Mouse (Mus musculus) thymus, postnatal 4 days (tissue): ENCODE data around the gene Amz2.

ENCODE experiments used
- DNase-seq: peaks from one replicate; pipeline ENCODE4 v3.0.0; 2021

Amz2 gene

DNA sequence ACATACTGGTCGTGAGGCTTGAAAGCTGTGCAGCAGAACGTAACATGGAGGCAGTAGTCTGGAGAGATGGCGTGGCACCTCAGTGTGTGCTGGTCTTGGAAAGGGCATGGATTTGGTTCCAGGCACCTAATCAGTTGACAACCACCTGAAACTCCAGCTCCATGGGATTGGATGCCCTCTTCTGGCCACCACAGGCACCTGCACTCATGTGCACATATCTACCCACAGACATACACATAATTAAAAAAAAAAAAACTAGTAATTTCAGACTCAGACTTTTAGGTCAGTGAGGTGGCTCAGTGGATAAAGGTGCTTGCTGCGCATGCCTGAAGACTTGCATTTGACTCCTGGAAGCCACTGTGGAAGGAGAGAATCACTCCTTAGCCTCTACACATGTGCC, 3.5 kb upstream of the Amz2 start:
- DNase-seq = no peak

DNA sequence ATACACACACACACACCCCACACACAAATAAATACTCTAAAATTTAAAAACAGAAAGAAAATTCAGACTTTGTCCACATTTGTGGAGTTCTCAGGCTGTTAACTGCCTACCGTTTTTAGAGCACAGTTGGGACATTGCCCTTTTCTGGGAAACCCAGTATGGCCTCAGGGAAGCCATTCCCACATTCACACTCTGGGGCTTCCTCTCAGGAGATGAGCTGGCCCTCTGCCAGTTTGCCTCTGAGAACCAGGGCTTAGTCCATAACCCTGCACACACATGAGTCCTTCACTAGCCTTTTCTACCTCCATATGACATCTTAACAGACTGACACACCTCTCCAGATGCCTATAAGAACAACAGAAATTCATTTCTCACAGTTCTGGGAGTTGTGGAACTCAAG, 2.5 kb upstream of the Amz2 start:
- DNase-seq = no peak

DNA sequence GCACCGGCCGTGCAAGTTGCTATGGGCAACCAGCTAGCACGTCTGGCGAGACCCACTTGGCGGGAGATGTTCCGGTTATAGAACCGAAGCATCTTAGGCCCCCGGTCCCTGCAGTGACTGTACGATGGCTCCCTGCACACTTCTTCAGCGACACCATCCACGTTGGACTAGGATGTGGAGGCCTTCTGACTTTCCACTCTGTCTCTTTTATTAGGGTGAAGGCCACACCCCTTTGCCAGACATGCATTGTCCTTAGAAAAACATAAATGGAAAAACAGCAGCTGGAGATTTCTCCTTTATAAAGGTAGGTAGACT, 483 bp downstream of the Amz2 start:
- DNase-seq = no peak

DNA sequence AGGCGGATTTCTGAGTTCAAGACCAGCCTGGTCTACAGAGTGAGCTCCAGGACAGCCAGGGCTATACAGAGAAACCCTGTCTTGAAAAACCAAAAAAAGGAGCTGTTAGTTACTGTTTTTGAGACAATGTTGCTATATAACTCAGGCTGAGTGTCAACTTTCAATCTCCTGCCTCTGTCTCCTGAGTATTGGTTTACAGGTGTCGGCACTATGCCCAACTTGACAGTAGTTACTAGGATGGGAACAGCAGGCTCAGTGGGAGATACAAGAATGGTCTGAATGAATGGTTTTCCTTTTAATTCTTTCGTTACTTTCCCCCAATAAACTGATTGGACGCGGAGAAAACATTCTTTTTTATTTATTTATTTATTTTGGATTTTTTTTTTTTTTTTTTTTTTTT, 1.6 kb downstream of the Amz2 start:
- no peak for DNase-seq

DNA sequence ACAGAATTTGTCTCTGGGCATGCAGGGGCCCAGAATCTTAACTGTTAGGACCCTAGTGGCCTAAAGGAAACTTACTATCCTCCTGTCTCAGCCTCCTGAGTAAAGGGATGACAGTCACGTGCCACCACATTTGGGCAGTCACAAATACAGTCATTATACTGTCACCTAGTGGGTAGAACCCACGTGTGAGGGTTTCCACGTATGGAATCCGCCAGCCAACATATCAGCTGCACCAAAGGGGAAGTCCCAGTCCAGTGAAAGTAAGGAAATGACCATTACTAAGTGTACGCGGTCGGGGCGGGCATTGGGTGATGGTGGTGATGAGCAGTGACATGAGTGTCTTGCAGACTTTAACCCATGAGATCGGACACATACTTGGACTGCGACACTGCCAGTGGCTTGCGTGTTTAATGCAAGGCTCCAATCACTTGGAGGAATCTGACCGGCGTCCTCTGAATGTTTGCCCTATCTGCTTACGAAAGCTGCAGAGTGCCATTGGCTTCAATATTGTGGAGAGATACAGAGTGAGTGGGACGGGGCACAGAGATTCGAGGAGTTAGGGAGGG, 8.6 kb downstream of the Amz2 start:
- DNase-seq = no peak

DNA sequence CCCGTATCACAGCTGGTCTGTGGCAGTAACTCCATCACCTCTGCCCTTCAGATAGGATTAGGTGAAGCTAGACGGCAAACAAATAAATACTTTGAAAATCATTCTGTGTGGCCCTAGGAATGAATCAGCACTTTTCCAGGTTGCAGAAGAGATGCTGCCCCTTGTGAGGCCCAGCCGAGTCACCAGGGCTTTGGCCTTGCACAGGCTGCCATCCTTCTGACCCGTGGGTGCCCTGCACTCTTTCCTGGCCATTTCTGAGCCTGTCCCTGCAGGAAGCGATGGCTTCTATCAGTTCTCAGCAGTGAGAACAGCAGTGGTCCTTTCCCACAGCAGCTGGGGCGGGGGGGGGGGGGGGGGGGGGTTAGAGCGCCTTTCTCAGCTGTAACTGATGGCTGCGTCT, 11.1 kb downstream of the Amz2 start:
- DNase-seq = no peak

DNA sequence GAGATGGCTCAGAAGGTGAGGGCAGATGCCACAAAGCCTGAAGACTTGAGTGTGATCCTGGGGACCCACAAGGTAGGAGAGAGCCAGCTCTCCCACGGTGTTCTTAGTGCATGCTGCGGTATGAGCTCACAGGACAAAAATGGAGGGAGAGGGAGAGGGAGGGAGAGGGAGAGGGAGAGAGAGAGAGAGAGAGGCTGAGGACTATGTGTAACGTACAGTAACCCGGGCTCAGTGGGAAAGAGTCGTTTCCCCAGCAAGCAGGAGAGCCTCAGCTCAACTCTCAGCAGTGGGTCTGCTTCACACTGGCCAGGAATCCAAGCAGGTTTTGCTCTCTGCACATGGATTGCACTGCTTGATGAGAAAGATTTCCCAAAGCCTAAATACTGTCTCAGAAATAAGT, 13.5 kb downstream of the Amz2 start:
- no peak for DNase-seq

DNA sequence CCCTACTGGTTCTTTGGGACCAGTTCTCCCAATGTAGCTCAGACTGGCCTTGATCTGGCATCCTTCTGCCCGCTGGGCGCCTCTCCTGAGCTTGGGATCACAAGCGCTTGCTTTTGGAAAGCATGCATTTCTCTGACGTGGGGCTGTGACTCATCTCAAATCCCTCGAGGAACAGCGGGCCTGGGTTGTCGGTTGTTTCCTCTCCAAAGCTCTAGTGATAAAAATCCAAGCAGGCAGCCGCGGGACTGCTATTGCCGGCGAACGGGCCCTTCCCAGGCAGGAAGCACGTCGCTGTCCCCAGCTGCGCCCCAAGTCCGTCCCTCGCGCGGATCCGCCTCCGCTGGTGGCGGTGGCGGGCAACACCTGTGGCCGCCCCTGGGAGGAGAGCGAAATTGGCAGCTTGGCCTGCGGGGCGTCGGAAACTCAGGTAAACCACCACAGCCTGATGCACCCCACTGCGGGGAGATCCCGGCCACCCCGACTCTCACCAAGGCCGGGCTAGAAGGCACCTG, 14.1 kb downstream of the Amz2 start:
- peak; percentile 87 for DNase-seq

DNA sequence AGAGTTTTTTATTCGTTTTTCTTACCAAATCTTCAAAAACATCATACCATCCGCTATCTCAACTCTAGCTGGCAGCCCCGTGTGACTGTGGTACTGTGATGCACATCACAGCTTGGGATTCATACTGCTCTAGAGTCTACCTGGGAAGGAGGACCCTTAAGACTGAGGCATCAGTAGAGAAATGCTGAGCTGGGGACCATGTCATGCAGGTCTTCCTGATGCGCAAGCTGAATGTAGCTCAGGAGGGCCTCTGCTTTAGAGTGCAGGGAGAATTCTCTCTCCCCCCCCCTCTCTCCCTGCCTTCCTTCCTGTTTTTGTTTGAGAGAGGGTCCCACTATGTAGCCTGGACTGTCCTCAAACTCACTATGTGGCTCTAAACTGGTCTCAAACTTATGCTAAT, 14.9 kb downstream of the Amz2 start:
- no peak for DNase-seq

DNA sequence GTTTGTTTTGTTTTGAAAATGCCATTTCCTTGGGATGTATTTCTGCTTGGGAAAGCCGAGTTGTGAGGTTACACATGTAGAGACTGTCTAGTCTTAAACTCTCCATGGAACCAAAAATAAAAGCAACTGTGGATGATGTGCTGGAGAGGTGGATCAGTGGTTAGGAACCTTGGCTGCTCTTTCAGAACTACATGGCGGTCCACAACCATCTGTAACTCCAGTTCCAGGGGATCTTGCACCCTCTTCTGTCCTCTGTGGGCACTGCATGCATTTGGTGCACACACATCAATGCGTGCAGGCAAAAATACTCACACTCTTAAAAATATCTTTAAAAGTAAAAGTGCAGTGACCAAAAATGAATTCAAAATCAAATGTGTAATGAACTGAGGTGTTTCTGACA, 15.4 kb downstream of the Amz2 start:
- DNase-seq = peak; percentile 81

DNA sequence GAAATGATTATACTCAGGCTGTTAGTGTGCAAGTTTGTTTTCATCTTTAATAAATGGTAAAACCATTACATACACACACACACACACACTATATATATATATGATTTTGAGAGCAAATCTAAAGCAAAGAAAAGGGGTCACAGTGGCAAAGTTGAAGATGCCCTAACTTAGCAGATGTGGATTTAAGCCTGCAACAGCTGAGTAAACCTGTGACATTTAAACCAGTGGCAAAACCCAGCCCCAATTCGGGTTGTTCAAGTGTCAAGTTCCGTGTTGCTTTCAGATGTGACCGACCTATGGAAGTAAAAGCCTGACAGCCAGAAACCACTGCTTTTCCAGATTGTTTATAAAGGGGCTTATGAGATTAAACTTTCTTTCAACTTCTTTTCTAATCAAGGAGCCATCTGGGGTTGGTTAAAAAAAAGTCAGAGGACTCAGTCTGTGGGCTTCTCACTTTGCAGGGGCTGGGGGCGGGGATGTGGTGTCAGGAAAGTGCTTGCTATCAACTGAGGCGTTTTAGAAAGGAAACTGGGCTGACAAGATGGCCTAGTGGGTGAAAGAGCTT, 16.5 kb downstream of the Amz2 start:
- no peak for DNase-seq

DNA sequence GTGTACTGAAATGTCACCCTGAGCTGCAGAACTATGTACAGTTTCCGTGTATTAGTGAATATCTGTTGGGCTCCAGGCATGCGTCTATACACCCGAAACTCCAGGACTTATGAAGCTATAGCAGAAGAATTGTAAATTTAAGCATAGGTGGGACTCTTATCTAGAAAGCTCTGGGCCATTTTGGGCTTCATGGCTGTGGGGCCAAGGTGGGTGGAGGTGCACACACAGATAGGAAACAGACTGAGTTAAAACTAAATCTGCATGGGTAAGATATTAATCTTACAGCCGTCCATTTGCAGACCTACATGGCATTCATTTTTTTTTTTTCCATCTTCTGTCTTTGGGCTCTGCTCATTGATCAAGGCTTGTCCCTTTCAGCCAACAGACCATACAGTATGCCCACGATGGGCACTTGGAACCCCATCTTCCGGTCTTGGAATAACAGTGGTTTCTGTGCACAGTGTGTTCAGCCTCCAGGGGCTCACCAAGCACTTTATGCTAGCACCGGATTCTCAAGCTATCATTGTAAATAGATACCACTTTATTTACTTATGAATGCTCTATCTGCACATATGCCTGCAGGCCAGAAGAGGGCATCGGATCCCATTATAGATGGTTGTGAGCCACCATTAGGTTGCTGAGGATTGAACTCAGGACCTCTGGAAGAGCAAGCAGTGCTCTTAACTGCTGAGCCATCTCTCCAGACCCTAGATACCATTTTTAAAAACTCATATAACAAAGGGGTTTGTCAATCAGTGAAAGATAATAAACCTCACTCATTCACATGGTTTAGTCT, 17.9 kb downstream of the Amz2 start:
- DNase-seq = no peak

DNA sequence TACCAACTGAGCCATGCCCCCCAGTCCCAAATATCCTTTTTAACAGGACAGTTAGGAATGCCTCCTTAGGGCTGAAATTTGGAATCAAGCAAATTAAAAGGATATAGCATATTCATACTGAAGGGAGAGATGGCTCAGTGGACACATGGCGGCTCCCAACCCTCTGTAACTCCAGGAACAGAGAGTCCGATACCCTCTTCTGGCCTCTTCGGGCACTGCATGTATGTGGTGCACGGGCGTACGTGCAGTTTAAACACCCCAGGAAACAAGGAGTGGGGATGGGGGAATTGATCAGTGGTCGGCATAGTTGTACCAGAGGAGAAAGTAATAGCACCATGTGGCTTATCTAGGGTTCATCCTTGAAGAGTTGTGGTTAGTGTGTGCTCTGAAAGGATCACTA, 18.9 kb downstream of the Amz2 start:
- peak; percentile 79 for DNase-seq

DNA sequence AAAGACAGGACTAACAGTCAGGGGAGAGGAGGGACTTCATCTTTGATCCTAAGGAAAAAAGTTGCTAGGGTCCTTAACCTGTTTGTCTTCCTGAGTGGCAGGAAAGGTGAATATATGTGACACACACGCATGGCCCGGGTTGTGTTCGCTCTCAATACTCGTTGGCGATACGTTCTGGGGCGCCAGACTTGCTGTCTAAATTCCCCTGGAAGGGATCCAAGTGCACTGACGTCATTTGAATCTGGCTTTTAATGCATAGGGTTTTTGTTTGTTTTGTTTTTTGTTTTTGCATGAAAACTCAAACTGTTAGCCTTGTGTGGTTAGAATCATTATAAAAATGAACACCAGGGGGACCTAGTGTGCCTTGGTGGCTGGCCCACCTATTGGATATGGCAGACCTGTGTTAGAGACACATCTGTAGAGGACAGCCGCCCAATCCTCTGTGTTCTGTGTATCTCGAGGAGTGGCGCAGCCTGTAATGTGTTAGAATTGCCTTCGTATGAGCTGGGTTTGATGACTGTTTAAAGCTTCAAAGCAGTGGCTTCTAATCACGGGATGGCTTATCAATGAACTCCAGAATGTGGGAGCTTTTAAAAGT, 19.8 kb downstream of the Amz2 start:
- peak; percentile 35 for DNase-seq

DNA sequence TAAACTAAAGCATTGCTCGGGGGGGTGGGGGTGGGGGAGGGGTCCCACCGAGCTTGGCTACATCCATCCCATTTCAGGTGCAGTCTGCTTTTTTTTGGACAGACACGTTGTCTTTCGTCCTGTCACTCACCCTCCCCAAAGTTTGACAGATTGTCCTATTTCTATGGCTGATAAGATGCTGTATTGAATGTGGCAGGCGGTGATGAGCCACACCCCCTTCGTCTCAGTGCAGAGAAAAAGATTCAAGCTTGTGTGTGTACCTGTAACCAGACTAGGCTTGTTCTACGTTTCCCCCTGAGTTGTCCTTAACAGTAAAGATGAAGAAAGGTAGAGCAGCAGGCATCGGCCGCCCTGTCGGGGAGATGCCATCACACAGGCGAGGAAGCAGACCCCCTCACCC, 25.4 kb downstream of the Amz2 start:
- no peak for DNase-seq

DNA sequence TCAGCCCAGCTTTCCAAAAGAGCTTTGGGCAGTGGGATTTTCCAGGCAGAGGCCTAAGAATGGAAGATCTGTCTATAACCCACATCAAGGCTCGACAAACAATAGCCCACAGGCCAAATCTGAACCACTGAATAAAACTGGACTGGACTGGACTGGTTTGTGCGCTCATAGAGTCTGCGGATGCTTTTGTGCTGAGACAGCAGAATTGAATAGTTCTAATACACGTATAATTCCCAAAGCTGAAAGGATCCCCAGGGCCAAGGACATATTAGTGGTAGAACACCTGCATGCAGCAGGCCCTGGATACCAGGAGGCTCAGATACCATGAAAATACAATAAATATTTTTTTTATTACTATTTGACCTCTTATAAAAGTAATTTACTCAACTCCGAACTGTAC, 30.5 kb downstream of the Amz2 start:
- DNase-seq = no peak

DNA sequence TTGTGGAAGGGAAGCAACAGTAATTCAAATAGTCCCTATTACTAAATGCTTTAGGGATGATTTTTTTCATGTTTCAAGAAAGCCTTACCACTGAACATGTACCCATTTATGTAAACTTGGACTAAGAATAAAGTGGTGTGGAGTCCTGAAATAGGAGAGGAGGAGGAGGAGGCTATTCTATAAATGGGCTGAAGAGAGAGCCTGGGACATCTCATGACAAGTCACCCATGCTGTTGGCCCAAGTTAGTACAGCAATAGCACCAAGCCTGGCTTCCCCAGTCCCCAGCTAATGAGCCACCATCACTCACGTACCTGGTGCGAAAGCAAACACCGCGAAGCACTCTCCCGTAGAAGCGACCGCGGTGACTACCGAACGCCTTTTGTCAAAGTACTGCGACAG, 32.4 kb downstream of the Amz2 start:
- DNase-seq = no peak

DNA sequence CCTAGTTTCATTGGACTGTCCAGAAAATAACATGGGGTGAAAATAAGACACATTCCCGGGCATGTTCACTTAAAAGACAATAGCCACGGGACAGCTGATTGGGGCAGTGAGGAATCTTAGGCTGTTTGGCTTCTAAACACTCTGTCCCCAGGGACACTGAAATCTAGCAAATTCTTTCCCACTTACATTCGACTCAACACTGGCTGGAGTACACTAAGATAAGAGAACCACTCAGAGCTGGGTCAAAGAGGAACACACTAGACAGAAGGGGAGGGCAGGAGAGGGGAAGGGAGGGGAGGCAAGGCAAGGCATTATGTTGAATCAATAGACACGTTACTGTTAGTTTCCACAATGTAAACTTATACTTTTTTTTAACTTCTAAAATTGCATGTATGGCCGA, 34.8 kb downstream of the Amz2 start:
- no peak for DNase-seq

DNA sequence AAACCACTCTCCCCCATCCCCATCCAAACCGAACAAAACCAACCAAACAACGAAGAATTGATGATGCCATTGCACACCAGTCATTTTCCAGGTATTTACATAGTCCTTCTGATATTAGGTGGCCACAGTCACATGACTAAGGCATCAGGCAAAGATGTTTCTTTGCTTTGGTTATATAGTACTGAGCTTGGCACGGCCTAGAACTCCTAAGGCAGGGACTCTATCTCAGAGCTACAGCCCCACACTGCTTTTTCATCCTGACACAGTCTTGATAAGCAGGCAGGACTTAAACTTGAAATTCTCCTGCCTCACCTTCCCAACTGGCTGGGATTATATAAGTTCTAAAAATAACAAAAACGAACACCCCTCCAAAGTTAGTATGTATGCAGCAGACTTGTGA, 39.3 kb downstream of the Amz2 start:
- no peak for DNase-seq

DNA sequence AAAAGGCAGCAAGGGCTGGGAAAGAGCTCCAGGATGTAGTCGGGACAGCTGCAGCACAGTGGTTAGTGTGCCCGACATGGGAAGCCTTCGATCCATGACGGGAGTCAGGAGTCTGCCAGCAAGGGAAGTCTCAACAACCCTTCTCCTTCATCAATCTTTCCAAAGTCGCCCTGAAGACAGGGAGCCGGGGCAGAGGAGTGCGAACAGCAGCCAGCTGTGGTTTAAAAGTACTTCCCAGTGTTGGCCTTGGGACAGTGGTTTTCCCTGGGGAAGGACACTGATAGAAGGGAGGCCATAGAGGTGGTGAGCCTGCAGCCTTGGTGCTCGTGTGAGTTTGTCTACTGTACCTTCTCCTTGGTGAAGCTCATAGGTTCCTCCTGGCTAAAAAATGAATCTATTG, 41.2 kb downstream of the Amz2 start:
- no peak for DNase-seq

DNA sequence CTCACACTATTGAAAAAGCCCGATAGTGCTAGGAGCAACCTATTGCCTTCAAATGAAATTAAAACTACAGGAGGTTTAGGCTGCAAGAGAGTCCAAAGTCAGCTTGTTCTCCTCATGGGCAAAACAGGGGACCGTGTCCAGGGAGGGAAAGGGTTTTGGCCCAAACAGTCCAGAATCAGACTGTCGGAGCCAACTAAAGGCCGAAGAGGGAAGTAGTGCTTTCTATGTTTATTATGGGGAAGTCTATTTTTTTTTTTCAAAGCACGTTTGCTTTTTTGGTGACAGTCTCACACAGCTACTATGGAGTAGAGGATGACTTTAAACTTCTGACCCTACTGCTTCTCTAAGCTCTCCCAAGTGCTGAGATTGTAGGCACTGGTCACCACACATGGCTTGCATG, 42.4 kb downstream of the Amz2 start:
- no peak for DNase-seq

DNA sequence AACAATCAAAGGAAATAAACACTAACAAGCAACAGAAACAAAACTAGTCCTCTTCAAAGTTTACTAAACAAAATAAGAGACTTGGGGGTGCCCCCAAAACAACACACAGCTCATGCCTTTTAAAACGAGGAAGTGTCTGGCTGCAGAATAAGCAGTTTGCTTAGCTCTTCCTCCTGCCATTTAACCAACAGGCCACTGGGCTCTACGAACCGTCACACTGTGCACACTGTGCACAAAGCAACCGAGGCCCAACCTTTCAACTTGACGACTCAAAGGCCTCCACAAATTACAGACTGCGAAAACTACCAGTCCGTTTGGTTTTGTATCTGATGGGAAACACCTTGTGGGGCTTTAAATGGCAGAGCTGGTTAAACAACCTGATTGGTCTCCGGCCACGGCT, 44.4 kb downstream of the Amz2 start:
- peak; percentile 46 for DNase-seq

DNA sequence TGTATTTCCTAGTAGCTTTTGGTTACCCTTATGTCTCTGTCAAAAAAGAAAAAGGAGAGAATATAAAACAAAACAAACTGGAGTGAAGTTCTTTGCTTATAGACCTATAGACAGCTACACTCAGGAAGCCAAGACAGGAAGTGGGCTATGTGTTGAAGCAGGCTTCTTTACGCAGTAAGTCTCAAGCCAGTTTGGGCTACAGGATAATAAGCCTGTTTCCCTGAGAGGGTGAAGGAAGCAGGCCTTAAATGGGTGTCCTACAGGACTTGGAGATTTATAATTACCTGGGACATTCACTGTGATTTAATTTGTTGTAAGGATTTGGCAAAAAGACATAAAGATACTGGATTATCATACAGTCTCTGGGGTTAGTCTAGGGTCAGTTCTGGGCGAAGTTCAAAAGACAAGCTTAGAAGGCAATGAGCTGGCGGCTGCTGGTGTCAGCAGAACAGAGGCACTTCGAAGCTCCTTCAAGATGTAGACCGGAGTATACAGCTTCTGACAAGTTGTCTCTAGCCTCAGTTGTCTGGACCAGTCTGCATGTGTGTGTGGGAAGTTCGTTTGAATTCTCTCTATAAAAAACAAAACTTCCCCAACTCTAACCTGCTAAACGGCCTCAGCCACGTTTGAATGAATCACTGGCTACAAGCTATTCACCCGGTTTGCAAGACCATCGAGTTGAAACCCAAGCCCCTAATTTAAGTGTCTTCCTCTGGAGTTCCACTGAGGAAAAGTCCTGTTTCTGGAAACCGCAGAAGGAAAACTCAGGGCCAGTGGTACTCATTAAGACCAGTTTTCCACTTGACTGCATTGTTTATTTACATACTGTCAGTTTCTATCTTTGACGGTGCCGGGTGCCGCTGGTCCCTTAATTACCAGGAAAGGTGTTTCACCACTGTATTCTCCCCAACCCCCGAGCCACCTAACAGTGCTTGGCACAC, 45.4 kb downstream of the Amz2 start:
- DNase-seq = peak; percentile 32
